Mouse (Mus musculus) ES-Bruce4 (cell line): ENCODE results near the gene Pde7b. TPM values are rescaled to one million over a fixed set of nuclear protein-coding genes. Genes with fewer than 3 reads are reported as not detected.
"Not testable (repeated sequence)": the region's sequence is repeated elsewhere in the genome, so short reads cannot be mapped to it uniquely, and the experiment has no call there.

Source experiments
- H3K27ac ChIP-seq: 2 replicates; pipeline ENCODE4 v1.5.1; 2012; ENCODE audit warnings: low read length, inconsistent platforms; ENCODE audit not compliant: insufficient read depth
- H3K27me3 ChIP-seq: 2 replicates; pipeline ENCODE4 v1.6.1; 2012; ENCODE audit warnings: mild to moderate bottlenecking, low read length, inconsistent platforms; ENCODE audit not compliant: control insufficient read depth, poor library complexity, insufficient read depth, severe bottlenecking
- H3K36me3 ChIP-seq: 2 replicates; pipeline ENCODE4 v1.6.1; 2012; ENCODE audit warnings: inconsistent platforms, mild to moderate bottlenecking, low read length, moderate library complexity; ENCODE audit not compliant: control insufficient read depth, poor library complexity, insufficient read depth, severe bottlenecking
- H3K4me1 ChIP-seq: one replicate; pipeline ENCODE4 v1.8.1; 2011; ENCODE audit warnings: low read length; ENCODE audit not compliant: control insufficient read depth, insufficient read depth
- H3K4me3 ChIP-seq: 2 replicates; pipeline ENCODE4 v1.5.1; 2011; ENCODE audit warnings: low read depth, mild to moderate bottlenecking, low read length
- H3K9ac ChIP-seq: 2 replicates; pipeline ENCODE4 v1.6.1; 2012; ENCODE audit warnings: low read depth, mild to moderate bottlenecking, inconsistent platforms; ENCODE audit not compliant: poor library complexity, severe bottlenecking
- H3K9me3 ChIP-seq: replicated peaks from 2 replicates; pipeline ENCODE4 v1.6.1; 2012; ENCODE audit warnings: mild to moderate bottlenecking, low read length, inconsistent platforms; ENCODE audit not compliant: control insufficient read depth, poor library complexity, insufficient read depth, severe bottlenecking
- CTCF ChIP-seq: IDR thresholded peaks from one replicate; pipeline ENCODE4 v1.8.1; 2011; ENCODE audit warnings: low read depth, low read length
- EP300 ChIP-seq: IDR thresholded peaks from 2 replicates; pipeline ENCODE4 v1.6.1; 2011; ENCODE audit warnings: low read depth, low read length; ENCODE audit not compliant: insufficient read depth
- POLR2A ChIP-seq: IDR thresholded peaks from one replicate; pipeline ENCODE4 v1.8.1; 2011; ENCODE audit warnings: low read length; ENCODE audit not compliant: insufficient read depth
- polyA plus RNA-seq: library from polyadenylated mRNA; stranded (reverse); fragments of >200 nt; gene quantifications from 2 replicates; pipeline ENCODE4 v1.2.4, GENCODE M21; 2011; ENCODE audit warnings: low read depth; ENCODE audit not compliant: missing spikeins, insufficient read depth, insufficient read length

Pde7b gene
- polyA plus RNA-seq, 1 experiment, result 0.18 TPM

- no peak overlapping the region for H3K9ac ChIP-seq
- TF ChIP-seq POLR2A (no peak), CTCF (no peak), EP300 (no peak)
- no peaks in the 10 kb centered on the region for H3K36me3 ChIP-seq
These were observed 193.0 kb downstream of the Pde7b start for GRCm38 (mm10) chr10:20531921-20532320.

GRCm38 (mm10) chr10:20528544-20529411 lies 196.1 kb downstream of the Pde7b start:
- no peaks in the 10 kb centered on the region for H3K9me3 ChIP-seq
- H3K4me3 ChIP-seq, result no peak overlapping the region
- no peaks in the 10 kb centered on the region for H3K36me3 ChIP-seq
- H3K4me1 ChIP-seq, result no peaks in the 10 kb centered on the region
- H3K27ac ChIP-seq, result no peak overlapping the region
- H3K27me3 ChIP-seq, result no peaks in the 10 kb centered on the region
- H3K9ac ChIP-seq, result no peak overlapping the region
- no peak for TF ChIP-seq POLR2A
- TF ChIP-seq EP300, result no peak
- no peak for TF ChIP-seq CTCF

More at GRCm38 (mm10) chr10:20531921-20532320, 193.0 kb downstream of the Pde7b start:
- Histone ChIP-seq H3K4me3 (no peak overlapping the region), H3K27ac (no peak overlapping the region), H3K27me3 (no peaks in the 10 kb centered on the region), H3K4me1 (no peaks in the 10 kb centered on the region), H3K9me3 (no peaks in the 10 kb centered on the region)

- Histone ChIP-seq H3K9me3 (no peaks in the 10 kb centered on the region), H3K9ac (no peak overlapping the region), H3K36me3 (no peaks in the 10 kb centered on the region), H3K4me1 (no peaks in the 10 kb centered on the region), H3K27ac (no peak overlapping the region), H3K4me3 (no peak overlapping the region), H3K27me3 (no peaks in the 10 kb centered on the region)
- TF ChIP-seq CTCF (no peak), POLR2A (no peak), EP300 (no peak)
These were observed 197.1 kb downstream of the Pde7b start for GRCm38 (mm10) chr10:20527737-20528136.

GRCm38 (mm10) chr10:20518529-20518889 lies 206.4 kb downstream of the Pde7b start:
- Histone ChIP-seq H3K9me3 (no peaks in the 10 kb centered on the region), H3K36me3 (no peaks in the 10 kb centered on the region), H3K4me3 (no peak overlapping the region), H3K27me3 (no peaks in the 10 kb centered on the region), H3K9ac (no peak overlapping the region), H3K4me1 (no peaks in the 10 kb centered on the region), H3K27ac (no peak overlapping the region)
- TF ChIP-seq POLR2A (no peak), EP300 (no peak), CTCF (no peak)

- H3K27ac ChIP-seq, H3K9me3 ChIP-seq, H3K4me3 ChIP-seq, H3K9ac ChIP-seq, H3K36me3 ChIP-seq, H3K27me3 ChIP-seq, H3K4me1 ChIP-seq: not testable (repeated sequence)
These were observed 206.9 kb downstream of the Pde7b start for GRCm38 (mm10) chr10:20517756-20518528.

GRCm38 (mm10) chr10:20513891-20514290 lies 211.0 kb downstream of the Pde7b start:
- no peaks in the 10 kb centered on the region for H3K27me3 ChIP-seq
- H3K4me1 ChIP-seq, result no peaks in the 10 kb centered on the region
- no peaks in the 10 kb centered on the region for H3K9me3 ChIP-seq
- H3K4me3 ChIP-seq, result no peak overlapping the region
- H3K27ac ChIP-seq, result no peak overlapping the region
- H3K9ac ChIP-seq, result no peak overlapping the region
- no peak for TF ChIP-seq CTCF
- TF ChIP-seq EP300, result no peak
- TF ChIP-seq POLR2A, result no peak
- H3K36me3 ChIP-seq, result no peaks in the 10 kb centered on the region
